Mouse (Mus musculus) thymus, adult 2 months (tissue): ENCODE measurements around the gene Hgd. TPM values are rescaled to one million over a fixed set of nuclear protein-coding genes. Genes with fewer than 3 reads are reported as not detected.

Experiments
- DNase-seq: peaks from one replicate; pipeline ENCODE4 v3.0.0; 2021
- H3K27ac ChIP-seq: fragments of 200-500 bp; 2 replicates; pipeline ENCODE4 v1.5.1; 2012; ENCODE audit warnings: low read length, control low read depth; ENCODE audit not compliant: control insufficient read depth, insufficient read depth
- H3K27me3 ChIP-seq: fragments of 200-500 bp; 2 replicates; pipeline ENCODE4 v1.6.1; 2012; ENCODE audit warnings: mild to moderate bottlenecking, low read length, moderate library complexity, mixed read lengths; ENCODE audit not compliant: control insufficient read depth, insufficient read depth
- H3K36me3 ChIP-seq: fragments of 200-500 bp; 2 replicates; pipeline ENCODE4 v1.6.1; 2012; ENCODE audit warnings: mild to moderate bottlenecking, low read length, moderate library complexity; ENCODE audit not compliant: control insufficient read depth, insufficient read depth
- H3K4me1 ChIP-seq: fragments of 200-500 bp; replicated peaks from 2 replicates; pipeline ENCODE4 v1.6.1; 2012; ENCODE audit warnings: low read length; ENCODE audit not compliant: control insufficient read depth, insufficient read depth
- H3K4me3 ChIP-seq: fragments of 200-500 bp; 2 replicates; pipeline ENCODE4 v1.5.1; 2012; ENCODE audit warnings: mild to moderate bottlenecking, low read length, control low read depth, moderate library complexity; ENCODE audit not compliant: control insufficient read depth, insufficient read depth
- CTCF ChIP-seq: fragments of 200-500 bp; IDR thresholded peaks from 2 replicates; pipeline ENCODE4 v1.5.1; 2012; ENCODE audit warnings: mild to moderate bottlenecking, control low read depth, low read length, moderate library complexity, borderline replicate concordance; ENCODE audit not compliant: control insufficient read depth, poor library complexity, insufficient read depth; ENCODE audit errors: extremely low read depth
- POLR2A ChIP-seq: fragments of 200-500 bp; IDR thresholded peaks from 2 replicates; pipeline ENCODE4 v1.6.1; 2012; ENCODE audit warnings: mild to moderate bottlenecking, low read length, control low read depth, moderate library complexity; ENCODE audit not compliant: control insufficient read depth, poor library complexity, insufficient read depth; ENCODE audit errors: extremely low read depth
- WGBS: fragments of 180-500 bp; shearing (Covaris S2); methylation state at CpG from one replicate; pipeline ENCODE4 v1.1.7; 2018; 5-methylcytosine and 5-hydroxymethylcytosine counted together
- polyA plus RNA-seq: library from polyadenylated mRNA; depleted of rRNA; stranded (reverse); fragments of >200 nt; gene quantifications from 2 replicates; pipeline ENCODE4 v1.2.3, GENCODE M21; 2012

Gene Hgd
- polyA plus RNA-seq, 1 experiment: 0.54 TPM

GRCm38 (mm10) chr16:37584218-37585035 is 4.5 kb downstream of the Hgd start:
- H3K27ac ChIP-seq: no peak overlapping the region
- TF ChIP-seq CTCF (no peak), POLR2A (no peak)
- no peaks in the 10 kb centered on the region; the same call in 1 of the 2 replicates for H3K27me3 ChIP-seq
- no peak for DNase-seq
- no peaks in the 10 kb centered on the region for H3K36me3 ChIP-seq
- H3K4me3 ChIP-seq: no peak overlapping the region
- WGBS: 10% methylated on average over 25 of the region's 25 CpGs
- no peaks in the 10 kb centered on the region for H3K4me1 ChIP-seq

- TF ChIP-seq POLR2A (no peak), CTCF (no peak)
- no peak for DNase-seq
- Histone ChIP-seq H3K4me1 (no peaks in the 10 kb centered on the region), H3K27me3 (no peaks in the 10 kb centered on the region; the same call in 1 of the 2 replicates), H3K36me3 (no peaks in the 10 kb centered on the region), H3K27ac (no peak overlapping the region), H3K4me3 (no peak overlapping the region)
- 87% methylated on average over 8 of the region's 8 CpGs for WGBS
Observed at GRCm38 (mm10) chr16:37585129-37585563, 5.2 kb downstream of the Hgd start.

- no peaks in the 10 kb centered on the region for H3K36me3 ChIP-seq
- WGBS: 89% methylated on average over 3 of the region's 3 CpGs
- no peak for DNase-seq
- H3K27ac ChIP-seq: no peak overlapping the region
- H3K4me3 ChIP-seq: no peak overlapping the region
- TF ChIP-seq POLR2A (no peak), CTCF (no peak)
- H3K4me1 ChIP-seq: no peaks in the 10 kb centered on the region
- H3K27me3 ChIP-seq: no peaks in the 10 kb centered on the region
Observed at GRCm38 (mm10) chr16:37590921-37591320, 11.0 kb downstream of the Hgd start.

- Histone ChIP-seq H3K27ac (no peak overlapping the region), H3K27me3 (no peaks in the 10 kb centered on the region), H3K36me3 (no peaks in the 10 kb centered on the region), H3K4me3 (no peak overlapping the region), H3K4me1 (no peaks in the 10 kb centered on the region)
- no peak for DNase-seq
- TF ChIP-seq CTCF (no peak), POLR2A (no peak)
- 96% methylated on average over 8 of the region's 8 CpGs for WGBS
Observed at GRCm38 (mm10) chr16:37591551-37591950, 11.6 kb downstream of the Hgd start.

GRCm38 (mm10) chr16:37597412-37597811 is 17.5 kb downstream of the Hgd start:
- Histone ChIP-seq H3K27me3 (no peaks in the 10 kb centered on the region), H3K4me3 (no peak overlapping the region), H3K27ac (no peak overlapping the region), H3K36me3 (no peaks in the 10 kb centered on the region), H3K4me1 (no peaks in the 10 kb centered on the region)
- WGBS: 75% methylated on average over 5 of the region's 5 CpGs
- TF ChIP-seq CTCF (no peak), POLR2A (no peak)
- DNase-seq: no peak

GRCm38 (mm10) chr16:37598463-37598862 is 18.5 kb downstream of the Hgd start:
- DNase-seq: no peak

More at GRCm38 (mm10) chr16:37598463-37598862, 18.5 kb downstream of the Hgd start:
- H3K4me3 ChIP-seq: no peak overlapping the region
- H3K27ac ChIP-seq: no peak overlapping the region
- WGBS: 95% methylated on average over 7 of the region's 7 CpGs
- TF ChIP-seq CTCF (no peak), POLR2A (no peak)
- no peaks in the 10 kb centered on the region for H3K4me1 ChIP-seq
- H3K27me3 ChIP-seq: no peaks in the 10 kb centered on the region
- no peaks in the 10 kb centered on the region for H3K36me3 ChIP-seq
